Mouse (Mus musculus): ENCODE results near the gene Samd5. TPM values are rescaled to one million over a fixed set of nuclear protein-coding genes. Genes with fewer than 3 reads are reported as not detected.

The Samd5 gene
- polyA plus RNA-seq, 1 experiment from 2014 or later = 2.8 TPM

DNA sequence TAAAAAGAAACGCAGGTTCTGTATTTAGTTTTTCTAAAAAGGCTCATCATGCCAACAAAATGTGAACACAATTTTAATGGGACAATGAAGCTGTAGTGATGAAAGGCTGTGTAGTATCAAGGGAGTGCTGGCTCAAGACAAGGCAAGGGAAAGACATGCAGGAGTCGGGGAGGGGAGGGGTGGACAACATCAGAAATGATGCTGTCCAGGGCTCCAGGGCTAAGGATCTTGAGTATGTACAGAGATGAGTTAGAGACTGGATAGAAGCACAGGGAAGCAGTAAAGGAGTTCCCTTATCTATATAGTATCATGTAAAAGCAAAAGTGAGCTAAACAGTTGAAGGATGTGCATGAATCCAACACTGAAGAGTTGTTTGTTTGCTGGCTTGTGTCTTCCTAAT lies 67.9 kb downstream of the Samd5 start:
- 76% methylated on average over 2 of the region's 2 CpGs for WGBS

DNA sequence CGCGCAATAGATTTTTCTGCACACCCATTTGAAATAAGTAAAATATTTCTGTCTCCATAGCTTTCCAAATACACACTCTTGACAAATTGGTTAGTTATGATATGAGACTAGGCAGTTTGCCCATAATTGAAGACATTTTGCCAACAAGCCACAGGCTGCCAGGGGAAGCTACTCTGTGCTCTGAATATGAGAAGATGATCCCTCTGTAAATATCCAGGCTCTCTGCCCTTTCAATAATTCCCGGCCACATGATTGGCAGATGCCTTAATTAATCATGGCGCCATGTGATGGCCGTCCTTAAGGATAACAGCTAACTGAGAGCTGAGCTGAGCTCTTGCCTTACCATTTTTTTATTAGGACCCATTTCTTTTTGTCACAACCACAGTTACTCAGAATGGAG lies 69.4 kb downstream of the Samd5 start:
- no peak overlapping the region for H3K9ac ChIP-seq
- no peak overlapping the region for H3K4me3 ChIP-seq
- H3K4me2 ChIP-seq = no peak overlapping the region
- H3K4me1 ChIP-seq = peaks cover 5% of the 10 kb centered on the region; the same call in 1 of the 2 replicates
- H3K27me3 ChIP-seq (replicated peaks) = no peaks in the 10 kb centered on the region
- 86% methylated on average over 5 of the region's 5 CpGs for WGBS
- no peaks in the 10 kb centered on the region for H3K36me3 ChIP-seq
- no peak for ATAC-seq (ENCODE audit: extremely low read depth, insufficient number of reproducible peaks, low FRiP score, low TSS enrichment)
- H3K27ac ChIP-seq (replicated peaks) = no peak overlapping the region
- no peaks in the 10 kb centered on the region for H3K9me3 ChIP-seq

More for the DNA sequence above, 67.9 kb downstream of the Samd5 start:
- no peaks in the 10 kb centered on the region for H3K27me3 ChIP-seq (replicated peaks)
- H3K4me3 ChIP-seq = no peak overlapping the region
- H3K9ac ChIP-seq = no peak overlapping the region
- no peak overlapping the region for H3K4me2 ChIP-seq
- no peaks in the 10 kb centered on the region for H3K36me3 ChIP-seq
- peaks cover 5% of the 10 kb centered on the region; the same call in 1 of the 2 replicates for H3K4me1 ChIP-seq
- no peak for ATAC-seq (ENCODE audit: extremely low read depth, insufficient number of reproducible peaks, low FRiP score, low TSS enrichment)
- no peaks in the 10 kb centered on the region for H3K9me3 ChIP-seq
- no peak overlapping the region for H3K27ac ChIP-seq (replicated peaks)

DNA sequence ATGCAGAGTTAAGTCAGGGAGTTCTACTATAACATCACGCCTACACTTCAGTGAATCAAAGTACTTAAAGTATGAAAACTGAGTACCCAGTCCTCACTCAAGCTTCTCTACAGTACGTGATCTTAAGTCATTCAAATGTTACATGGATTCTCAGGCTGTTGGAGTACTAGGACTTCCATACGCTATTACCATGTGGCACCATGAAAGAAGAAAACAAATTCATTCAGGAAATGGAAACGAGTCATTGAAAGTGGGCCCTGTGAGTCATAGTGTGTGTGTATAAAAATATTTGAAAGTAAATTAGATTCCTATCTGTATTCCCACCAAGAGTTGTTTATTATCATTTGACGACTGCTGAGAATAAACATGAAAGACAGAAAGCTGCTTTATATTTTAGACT lies 71.7 kb downstream of the Samd5 start:
- 73% methylated on average over 5 of the region's 5 CpGs for WGBS
- H3K4me3 ChIP-seq = no peak overlapping the region
- no peak overlapping the region for H3K4me2 ChIP-seq
- no peaks in the 10 kb centered on the region for H3K9me3 ChIP-seq
- no peak overlapping the region for H3K27ac ChIP-seq (replicated peaks)
- H3K27me3 ChIP-seq (replicated peaks) = no peaks in the 10 kb centered on the region
- H3K4me1 ChIP-seq = peaks cover 5% of the 10 kb centered on the region; the same call in 1 of the 2 replicates
- ATAC-seq (ENCODE audit: extremely low read depth, insufficient number of reproducible peaks, low FRiP score, low TSS enrichment) = no peak
- no peaks in the 10 kb centered on the region for H3K36me3 ChIP-seq
- no peak overlapping the region for H3K9ac ChIP-seq

DNA sequence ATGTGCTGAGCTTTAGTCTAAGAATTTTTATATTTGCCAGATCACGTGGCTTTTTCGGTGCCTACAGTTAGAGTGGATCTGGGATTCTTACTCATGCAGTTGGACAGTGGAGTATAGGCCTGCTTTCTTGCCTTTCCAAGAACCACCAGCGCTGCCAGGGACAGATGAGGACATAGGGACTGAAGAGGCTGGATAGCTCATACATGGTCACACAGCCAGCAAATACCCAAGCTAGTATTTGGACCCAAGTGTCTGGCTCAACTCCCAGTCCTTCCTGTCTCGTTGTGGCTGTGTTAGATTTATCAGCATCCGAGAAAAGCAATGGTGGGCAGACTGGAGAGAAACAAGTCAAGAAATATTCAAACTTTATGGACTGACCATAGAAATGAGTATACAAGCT lies 72.2 kb downstream of the Samd5 start:
- H3K36me3 ChIP-seq = no peaks in the 10 kb centered on the region
- H3K27ac ChIP-seq (replicated peaks) = no peak overlapping the region
- H3K9me3 ChIP-seq = no peaks in the 10 kb centered on the region
- no peak overlapping the region for H3K9ac ChIP-seq
- ATAC-seq (ENCODE audit: extremely low read depth, insufficient number of reproducible peaks, low FRiP score, low TSS enrichment) = no peak
- 59% methylated on average over 5 of the region's 5 CpGs for WGBS
- no peaks in the 10 kb centered on the region for H3K27me3 ChIP-seq (replicated peaks)
- H3K4me1 ChIP-seq = peaks cover 5% of the 10 kb centered on the region; the same call in 1 of the 2 replicates
- no peak overlapping the region for H3K4me2 ChIP-seq
- H3K4me3 ChIP-seq = no peak overlapping the region

DNA sequence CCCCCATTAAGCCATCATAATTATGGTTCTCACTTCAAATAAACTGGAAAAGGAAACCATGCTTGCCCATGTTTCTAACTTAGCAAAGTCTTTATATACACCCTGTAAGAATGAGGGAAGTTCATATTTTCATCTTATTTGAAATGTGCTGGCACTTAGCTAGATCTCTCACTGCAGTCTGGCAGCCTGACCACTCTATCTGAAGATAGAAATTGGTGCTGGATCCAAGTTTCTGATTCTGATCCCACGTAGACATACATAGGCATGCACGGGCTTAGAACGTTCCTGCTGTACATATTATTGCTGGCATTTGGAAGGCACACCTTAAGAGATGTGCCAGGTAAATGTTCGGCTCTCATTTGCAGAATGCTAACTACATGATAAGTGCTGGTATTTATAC lies 72.6 kb downstream of the Samd5 start:
- no peaks in the 10 kb centered on the region for H3K9me3 ChIP-seq
- H3K4me1 ChIP-seq = peaks cover 5% of the 10 kb centered on the region; the same call in 1 of the 2 replicates
- WGBS = 84% methylated on average over 4 of the region's 4 CpGs
- no peak overlapping the region for H3K9ac ChIP-seq
- no peak overlapping the region for H3K27ac ChIP-seq (replicated peaks)
- no peak overlapping the region for H3K4me3 ChIP-seq
- H3K4me2 ChIP-seq = no peak overlapping the region
- H3K27me3 ChIP-seq (replicated peaks) = no peaks in the 10 kb centered on the region
- no peak for ATAC-seq (ENCODE audit: extremely low read depth, insufficient number of reproducible peaks, low FRiP score, low TSS enrichment)
- H3K36me3 ChIP-seq = no peaks in the 10 kb centered on the region

DNA sequence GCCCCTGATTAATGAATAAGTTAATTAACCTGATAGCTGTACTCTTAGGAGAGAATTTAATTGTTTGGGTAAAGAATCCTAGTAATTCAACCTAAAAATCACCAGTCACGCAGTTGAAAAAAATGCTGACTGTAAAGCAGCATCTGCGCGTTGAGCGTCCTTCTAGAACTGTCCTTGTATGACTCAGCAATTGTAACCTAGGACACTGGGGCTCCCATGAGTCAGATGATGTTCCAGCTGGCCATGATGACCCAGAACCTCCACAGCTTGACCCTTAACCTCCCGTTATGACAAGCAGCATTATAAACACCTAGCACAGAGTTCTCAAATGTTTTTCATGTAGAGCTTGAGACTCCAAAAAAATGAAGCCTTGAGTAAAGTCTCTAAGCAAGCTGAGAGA lies 78.8 kb downstream of the Samd5 start:
- no peaks in the 10 kb centered on the region for H3K36me3 ChIP-seq
- no peaks in the 10 kb centered on the region for H3K4me1 ChIP-seq
- no peak overlapping the region for H3K4me2 ChIP-seq
- no peak overlapping the region for H3K4me3 ChIP-seq
- 88% methylated on average over 5 of the region's 5 CpGs for WGBS
- no peak for ATAC-seq (ENCODE audit: extremely low read depth, insufficient number of reproducible peaks, low FRiP score, low TSS enrichment)
- no peak overlapping the region for H3K27ac ChIP-seq (replicated peaks)
- H3K27me3 ChIP-seq (replicated peaks) = no peaks in the 10 kb centered on the region
- no peaks in the 10 kb centered on the region for H3K9me3 ChIP-seq
- H3K9ac ChIP-seq = no peak overlapping the region

DNA sequence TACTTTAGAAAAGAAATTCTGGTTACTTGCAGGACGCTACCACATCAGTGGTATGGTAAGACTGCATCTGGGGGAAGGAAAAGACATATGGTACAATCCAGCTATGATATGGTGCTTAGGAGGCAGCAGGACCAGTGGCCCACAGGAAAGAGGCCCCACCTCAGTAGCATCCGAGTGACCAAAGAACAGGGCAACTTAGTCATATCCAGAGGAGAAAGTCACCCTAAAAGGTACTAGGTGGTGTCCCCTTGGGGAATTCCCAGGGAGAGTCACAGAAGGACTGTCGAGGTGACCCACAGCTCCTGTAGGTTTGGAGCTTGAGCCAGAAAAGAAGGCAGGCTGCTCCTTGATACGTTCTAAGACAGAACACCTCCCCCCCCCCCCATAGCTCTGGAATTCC lies 80.3 kb downstream of the Samd5 start:
- no peaks in the 10 kb centered on the region for H3K27me3 ChIP-seq (replicated peaks)
- no peak overlapping the region for H3K4me3 ChIP-seq
- no peak overlapping the region for H3K9ac ChIP-seq
- H3K4me2 ChIP-seq = no peak overlapping the region
- ATAC-seq (ENCODE audit: extremely low read depth, insufficient number of reproducible peaks, low FRiP score, low TSS enrichment) = no peak
- H3K4me1 ChIP-seq = no peaks in the 10 kb centered on the region
- no peaks in the 10 kb centered on the region for H3K9me3 ChIP-seq
- H3K27ac ChIP-seq (replicated peaks) = no peak overlapping the region
- 76% methylated on average over 4 of the region's 4 CpGs for WGBS
- no peaks in the 10 kb centered on the region for H3K36me3 ChIP-seq

DNA sequence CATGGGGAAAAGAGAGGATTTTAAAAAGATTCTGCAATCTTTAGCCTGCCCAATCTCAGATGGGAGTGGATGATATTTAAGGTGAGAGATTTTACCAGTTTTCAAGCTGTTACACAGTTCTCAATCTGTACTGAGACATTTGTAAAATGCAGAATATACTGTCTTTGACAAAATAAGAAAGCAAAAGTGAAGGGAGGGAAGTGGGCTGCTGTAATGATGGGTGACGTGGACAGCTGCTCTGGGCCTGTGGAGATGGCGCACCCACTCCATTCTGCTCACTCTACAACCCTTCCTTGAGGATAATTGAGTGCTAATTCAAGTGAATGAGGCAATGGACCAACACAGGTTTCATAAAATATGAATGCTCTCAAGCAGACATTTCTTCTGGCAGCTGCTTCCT lies 84.4 kb downstream of the Samd5 start:
- no peak for ATAC-seq (ENCODE audit: extremely low read depth, insufficient number of reproducible peaks, low FRiP score, low TSS enrichment)
- Histone ChIP-seq H3K9me3 (no peaks in the 10 kb centered on the region), H3K9ac (no peak overlapping the region), H3K4me1 (no peaks in the 10 kb centered on the region), H3K27me3 (replicated peaks) (no peaks in the 10 kb centered on the region), H3K36me3 (no peaks in the 10 kb centered on the region), H3K4me3 (no peak overlapping the region), H3K4me2 (no peak overlapping the region), H3K27ac (replicated peaks) (no peak overlapping the region)
- WGBS = 83% methylated on average over 2 of the region's 2 CpGs

DNA sequence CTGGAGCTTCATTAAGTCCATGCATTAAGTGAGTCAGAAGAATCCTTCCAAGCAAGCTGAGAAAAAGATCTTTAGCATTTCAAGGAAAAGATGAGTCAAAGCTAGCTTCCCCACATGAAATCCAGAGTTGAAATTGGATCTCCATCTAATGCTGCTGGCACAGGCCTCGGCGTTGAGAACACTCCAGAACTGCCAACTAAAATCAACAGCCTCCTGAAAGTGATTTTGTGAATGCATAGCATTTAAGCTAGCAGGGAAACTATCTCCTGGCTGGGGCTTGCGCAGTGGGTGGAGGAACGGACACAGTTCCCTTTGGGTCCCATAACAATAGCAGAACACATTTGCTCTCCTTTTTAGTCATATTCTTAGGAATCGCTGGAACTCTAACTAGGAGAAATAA lies 88.7 kb downstream of the Samd5 start:
- Histone ChIP-seq H3K4me2 (no peak overlapping the region), H3K4me3 (no peak overlapping the region), H3K4me1 (no peaks in the 10 kb centered on the region), H3K36me3 (no peaks in the 10 kb centered on the region), H3K9me3 (no peaks in the 10 kb centered on the region), H3K27me3 (replicated peaks) (no peaks in the 10 kb centered on the region), H3K27ac (replicated peaks) (no peak overlapping the region), H3K9ac (no peak overlapping the region)
- WGBS = 71% methylated on average over 5 of the region's 5 CpGs
- ATAC-seq (ENCODE audit: extremely low read depth, insufficient number of reproducible peaks, low FRiP score, low TSS enrichment) = no peak

DNA sequence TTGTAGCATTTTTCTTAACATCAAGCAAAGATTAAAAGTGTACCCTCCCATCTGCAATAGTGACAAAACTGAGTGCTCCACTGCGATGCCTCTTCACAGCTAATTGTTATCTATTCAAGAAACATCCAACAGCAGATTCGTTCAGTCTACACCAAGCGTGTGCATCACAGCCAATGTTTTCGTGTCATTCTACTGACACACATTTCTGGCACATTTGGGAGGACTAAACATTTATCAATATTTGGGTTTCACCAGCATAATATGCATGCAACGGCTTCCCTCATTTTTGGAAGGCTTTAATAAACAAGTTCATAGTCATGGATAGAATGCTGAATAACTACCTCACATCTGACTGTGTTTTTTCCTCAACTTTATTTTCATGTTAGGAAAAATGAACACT lies 95.6 kb downstream of the Samd5 start:
- H3K4me3 ChIP-seq = no peak overlapping the region
- no peaks in the 10 kb centered on the region for H3K27me3 ChIP-seq (replicated peaks)
- no peaks in the 10 kb centered on the region for H3K9me3 ChIP-seq
- H3K9ac ChIP-seq = no peak overlapping the region
- no peaks in the 10 kb centered on the region for H3K36me3 ChIP-seq
- no peak for ATAC-seq (ENCODE audit: extremely low read depth, insufficient number of reproducible peaks, low FRiP score, low TSS enrichment)
- no peak overlapping the region for H3K4me2 ChIP-seq
- no peak overlapping the region for H3K27ac ChIP-seq (replicated peaks)
- peaks cover 11% of the 10 kb centered on the region; the same call in 1 of the 2 replicates for H3K4me1 ChIP-seq
- WGBS = 79% methylated on average over 5 of the region's 5 CpGs

DNA sequence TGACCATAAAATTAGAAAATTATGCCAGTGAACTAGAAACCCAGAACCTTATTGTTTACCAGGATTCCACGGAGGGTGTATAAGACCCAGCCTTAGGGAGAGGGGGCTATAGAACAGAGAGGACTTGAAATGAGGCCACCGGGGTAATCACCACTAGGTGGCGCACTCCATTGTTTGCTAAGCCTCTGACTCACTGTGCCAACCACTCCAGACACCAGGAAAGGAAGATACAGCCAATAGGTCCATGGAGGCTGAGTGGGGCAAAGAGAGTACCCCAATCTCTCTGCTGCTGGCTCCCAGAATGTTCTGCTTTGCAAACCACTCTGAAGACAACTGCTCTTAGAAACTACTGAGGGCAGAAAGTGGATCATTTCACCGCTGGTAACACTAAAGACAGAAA lies 99.4 kb downstream of the Samd5 start:
- no peak overlapping the region for H3K4me3 ChIP-seq
- 27% methylated on average over 4 of the region's 4 CpGs for WGBS
- no peaks in the 10 kb centered on the region for H3K27me3 ChIP-seq (replicated peaks)
- H3K36me3 ChIP-seq = no peaks in the 10 kb centered on the region
- H3K4me2 ChIP-seq = no peak overlapping the region
- no peak for ATAC-seq (ENCODE audit: extremely low read depth, insufficient number of reproducible peaks, low FRiP score, low TSS enrichment)
- no peak overlapping the region for H3K27ac ChIP-seq (replicated peaks)
- H3K4me1 ChIP-seq = peaks cover 11% of the 10 kb centered on the region; the same call in 1 of the 2 replicates
- H3K9me3 ChIP-seq = no peaks in the 10 kb centered on the region
- H3K9ac ChIP-seq = no peak overlapping the region

DNA sequence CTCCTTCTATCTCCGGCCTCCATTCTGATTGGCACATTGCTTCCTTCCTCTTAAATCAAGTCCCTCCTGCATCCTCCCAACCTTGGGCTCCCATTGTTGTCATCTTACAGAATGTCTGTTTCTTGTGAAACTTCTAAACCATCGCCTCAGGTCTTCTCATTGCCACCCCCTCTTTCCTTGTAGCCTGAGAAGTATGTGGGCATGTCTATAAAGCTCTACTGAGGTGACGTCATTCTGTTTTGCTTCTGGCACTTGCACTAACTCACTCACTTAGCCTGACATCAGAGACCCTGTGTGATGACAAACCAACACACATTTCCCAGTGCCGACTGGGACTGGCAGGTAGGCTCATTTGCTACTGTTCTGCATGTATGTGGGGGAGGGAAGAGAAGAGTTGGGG lies 100.9 kb downstream of the Samd5 start:
- Histone ChIP-seq H3K27ac (replicated peaks) (no peak overlapping the region), H3K9ac (no peak overlapping the region), H3K4me1 (peaks cover 11% of the 10 kb centered on the region; the same call in 1 of the 2 replicates), H3K36me3 (no peaks in the 10 kb centered on the region), H3K27me3 (replicated peaks) (no peaks in the 10 kb centered on the region), H3K4me3 (no peak overlapping the region), H3K4me2 (no peak overlapping the region), H3K9me3 (no peaks in the 10 kb centered on the region)
- 57% methylated on average over 4 of the region's 4 CpGs for WGBS
- ATAC-seq (ENCODE audit: extremely low read depth, insufficient number of reproducible peaks, low FRiP score, low TSS enrichment) = no peak
